Mouse (Mus musculus): ENCODE measurements around the gene Cmtm4. TPM values are rescaled to one million over a fixed set of nuclear protein-coding genes. Genes with fewer than 3 reads are reported as not detected.

Gene Cmtm4
- polyA plus RNA-seq, 1 experiment: 58.1 TPM

DNA sequence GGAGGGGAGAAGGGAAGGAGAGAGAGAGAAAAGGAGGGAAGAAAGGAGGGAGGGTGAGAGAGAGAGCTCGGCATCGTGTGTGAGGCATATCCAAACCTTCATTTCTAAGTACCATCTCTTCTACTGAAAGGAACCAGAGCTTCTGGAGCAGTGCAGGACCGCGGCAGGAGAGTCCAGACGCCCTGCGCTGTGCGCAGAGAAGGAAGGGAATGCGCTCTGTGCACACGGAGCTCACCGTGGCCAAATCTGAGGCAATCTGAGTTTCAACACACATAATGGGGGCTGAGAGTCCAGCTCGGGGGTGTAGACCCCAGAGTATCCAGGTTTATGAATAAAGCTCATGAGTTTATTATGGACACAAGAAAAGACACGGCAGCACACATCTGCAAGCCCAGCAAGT lies 26.0 kb downstream of the Cmtm4 start:
- Histone ChIP-seq H3K9me3 (replicated peaks; ENCODE audit: control insufficient read depth, insufficient read depth, low read length, poor library complexity, severe bottlenecking) (peaks cover 29% of the 10 kb centered on the region), H3K27ac (ENCODE audit: insufficient read depth, low read length) (no peak overlapping the region), H3K4me1 (ENCODE audit: control insufficient read depth, insufficient read depth, low read length) (no peaks in the 10 kb centered on the region), H3K4me3 (ENCODE audit: low read depth, low read length) (no peak overlapping the region), H3K27me3 (ENCODE audit: control insufficient read depth, insufficient read depth, low read length, poor library complexity, severe bottlenecking) (no peaks in the 10 kb centered on the region), H3K36me3 (ENCODE audit: control insufficient read depth, insufficient read depth, low read length, poor library complexity, severe bottlenecking) (no peaks in the 10 kb centered on the region), H3K9ac (ENCODE audit: low read depth, poor library complexity, severe bottlenecking) (no peak overlapping the region)
- no peak for TF ChIP-seq POLR2A (IDR thresholded peaks at IDR 0.05; ENCODE audit: insufficient read depth, low read length)

DNA sequence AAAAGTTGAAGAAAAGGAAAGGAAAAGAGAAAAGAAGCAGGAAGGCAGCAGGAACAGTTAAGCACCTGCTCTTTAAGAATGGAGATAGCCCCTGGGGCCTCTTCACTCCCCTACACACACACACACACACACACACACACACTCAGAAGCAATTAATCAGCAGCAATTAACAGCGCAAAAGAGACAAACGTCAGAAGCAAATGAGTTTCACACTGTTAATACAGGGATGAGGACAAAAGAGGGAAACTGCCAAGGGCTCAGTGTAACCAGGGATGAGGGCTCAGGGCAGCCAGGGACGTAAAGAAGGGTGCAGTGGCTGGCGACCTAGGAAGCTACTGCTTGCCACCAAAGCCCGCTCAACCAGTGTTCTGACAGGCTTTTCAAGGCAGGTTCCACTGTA lies 28.2 kb downstream of the Cmtm4 start:
- Histone ChIP-seq H3K27me3 (ENCODE audit: control insufficient read depth, insufficient read depth, low read length, poor library complexity, severe bottlenecking) (no peaks in the 10 kb centered on the region), H3K4me1 (ENCODE audit: control insufficient read depth, insufficient read depth, low read length) (no peaks in the 10 kb centered on the region), H3K9me3 (replicated peaks; ENCODE audit: control insufficient read depth, insufficient read depth, low read length, poor library complexity, severe bottlenecking) (peaks cover 38% of the 10 kb centered on the region), H3K27ac (ENCODE audit: insufficient read depth, low read length) (no peak overlapping the region), H3K9ac (ENCODE audit: low read depth, poor library complexity, severe bottlenecking) (no peak overlapping the region), H3K4me3 (ENCODE audit: low read depth, low read length) (no peak overlapping the region), H3K36me3 (ENCODE audit: control insufficient read depth, insufficient read depth, low read length, poor library complexity, severe bottlenecking) (peaks cover 5% of the 10 kb centered on the region; the same call in 1 of the 2 replicates)
- TF ChIP-seq EP300 (IDR thresholded peaks at IDR 0.05; ENCODE audit: insufficient read depth, low read depth, low read length) (no peak), CTCF (IDR thresholded peaks at IDR 0.05; ENCODE audit: low read depth, low read length) (no peak), POLR2A (IDR thresholded peaks at IDR 0.05; ENCODE audit: insufficient read depth, low read length) (no peak)

DNA sequence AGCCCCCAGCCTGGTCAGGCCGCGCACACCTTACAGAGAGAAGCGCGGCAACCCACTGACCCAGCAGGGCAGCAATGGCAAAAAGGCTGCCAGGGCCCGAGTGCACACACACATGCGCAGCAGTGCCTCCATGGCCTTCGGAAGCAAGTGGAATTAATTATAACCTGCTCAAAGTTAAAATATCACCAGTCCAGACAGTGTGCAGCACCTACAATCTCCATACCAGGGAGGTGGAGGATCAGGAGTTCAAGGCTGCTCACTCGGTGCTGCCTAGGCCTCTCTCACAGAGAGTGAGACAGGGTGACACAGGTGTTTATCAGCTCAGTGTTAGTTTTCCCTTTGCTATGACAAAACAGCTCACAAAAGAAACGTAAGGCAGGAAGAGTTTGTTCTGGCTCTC lies 29.9 kb downstream of the Cmtm4 start:
- peaks cover 5% of the 10 kb centered on the region; the same call in 1 of the 2 replicates for H3K36me3 ChIP-seq (ENCODE audit: control insufficient read depth, insufficient read depth, low read length, poor library complexity, severe bottlenecking)
- H3K27me3 ChIP-seq (ENCODE audit: control insufficient read depth, insufficient read depth, low read length, poor library complexity, severe bottlenecking): no peaks in the 10 kb centered on the region
- H3K9ac ChIP-seq (ENCODE audit: low read depth, poor library complexity, severe bottlenecking): no peak overlapping the region
- H3K9me3 ChIP-seq (replicated peaks; ENCODE audit: control insufficient read depth, insufficient read depth, low read length, poor library complexity, severe bottlenecking): peaks cover 38% of the 10 kb centered on the region
- H3K4me3 ChIP-seq (ENCODE audit: low read depth, low read length): no peak overlapping the region
- no peak for TF ChIP-seq EP300 (IDR thresholded peaks at IDR 0.05; ENCODE audit: insufficient read depth, low read depth, low read length)
- TF ChIP-seq POLR2A (IDR thresholded peaks at IDR 0.05; ENCODE audit: insufficient read depth, low read length): no peak
- no peak for TF ChIP-seq CTCF (IDR thresholded peaks at IDR 0.05; ENCODE audit: low read depth, low read length)
- no peak overlapping the region for H3K27ac ChIP-seq (ENCODE audit: insufficient read depth, low read length)
- no peaks in the 10 kb centered on the region for H3K4me1 ChIP-seq (ENCODE audit: control insufficient read depth, insufficient read depth, low read length)

DNA sequence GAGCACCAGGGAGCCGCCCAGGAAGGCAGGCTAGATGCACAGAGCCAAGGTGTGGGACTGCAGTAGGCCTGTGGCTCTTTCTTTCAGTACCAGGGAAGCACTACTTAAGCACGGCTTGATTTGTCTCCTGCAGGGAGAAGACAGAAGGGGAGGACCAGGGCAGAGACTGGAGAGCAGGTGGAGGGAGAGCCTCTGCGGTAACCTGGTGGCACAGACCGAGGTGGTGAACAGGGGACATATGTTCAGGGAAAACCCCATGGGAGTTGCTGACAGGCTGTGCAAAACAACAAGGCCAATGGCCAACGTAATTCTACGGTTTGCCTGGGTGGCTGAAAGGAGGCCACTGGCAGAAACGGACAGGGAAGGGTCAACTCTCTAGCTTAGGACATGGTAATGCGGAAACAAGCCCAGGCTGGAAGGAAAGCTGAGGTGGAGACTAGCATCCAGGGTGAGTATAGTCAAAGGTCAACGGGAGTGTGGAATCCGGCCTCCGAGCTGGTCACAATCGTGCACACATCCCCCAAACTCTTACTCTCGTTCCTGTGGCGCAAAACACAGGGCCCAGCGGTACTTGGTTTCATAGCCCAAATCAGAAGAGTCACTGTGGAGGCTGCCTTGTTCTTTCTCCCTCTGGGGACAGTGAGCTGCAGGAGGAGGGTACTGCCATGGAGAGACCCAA lies 35.7 kb downstream of the Cmtm4 start:
- H3K4me3 ChIP-seq (ENCODE audit: low read depth, low read length): no peak overlapping the region
- peaks cover 12% of the 10 kb centered on the region for H3K9me3 ChIP-seq (replicated peaks; ENCODE audit: control insufficient read depth, insufficient read depth, low read length, poor library complexity, severe bottlenecking)
- H3K4me1 ChIP-seq (ENCODE audit: control insufficient read depth, insufficient read depth, low read length): no peaks in the 10 kb centered on the region
- TF ChIP-seq CTCF (IDR thresholded peaks at IDR 0.05; ENCODE audit: low read depth, low read length): no peak
- TF ChIP-seq POLR2A (IDR thresholded peaks at IDR 0.05; ENCODE audit: insufficient read depth, low read length): no peak
- no peak for TF ChIP-seq EP300 (IDR thresholded peaks at IDR 0.05; ENCODE audit: insufficient read depth, low read depth, low read length)
- H3K9ac ChIP-seq (ENCODE audit: low read depth, poor library complexity, severe bottlenecking): no peak overlapping the region
- peaks cover 14% of the 10 kb centered on the region; the same call in 1 of the 2 replicates for H3K36me3 ChIP-seq (ENCODE audit: control insufficient read depth, insufficient read depth, low read length, poor library complexity, severe bottlenecking)
- no peaks in the 10 kb centered on the region for H3K27me3 ChIP-seq (ENCODE audit: control insufficient read depth, insufficient read depth, low read length, poor library complexity, severe bottlenecking)
- no peak overlapping the region for H3K27ac ChIP-seq (ENCODE audit: insufficient read depth, low read length)

DNA sequence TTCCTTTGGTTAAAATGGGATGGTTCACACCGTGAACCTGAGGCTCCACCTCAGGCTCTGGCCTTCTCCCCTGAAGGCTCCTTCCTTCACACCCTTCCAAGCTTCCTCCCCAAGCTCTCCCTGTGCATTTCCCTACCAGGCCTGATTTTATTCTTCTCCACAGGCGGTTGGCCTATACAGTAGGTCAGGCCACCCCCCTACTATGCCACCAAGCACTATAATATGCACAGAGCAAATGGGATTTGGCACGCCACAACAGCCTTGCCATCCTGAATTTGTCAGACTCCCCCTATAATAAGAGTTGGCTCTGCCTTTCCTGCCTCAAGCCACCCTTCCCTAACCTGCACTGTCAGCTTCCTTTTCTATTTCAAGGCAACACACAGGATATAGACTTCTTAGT lies 37.0 kb downstream of the Cmtm4 start:
- Histone ChIP-seq H3K36me3 (ENCODE audit: control insufficient read depth, insufficient read depth, low read length, poor library complexity, severe bottlenecking) (peaks cover 21% of the 10 kb centered on the region; the same call in 1 of the 2 replicates), H3K4me3 (ENCODE audit: low read depth, low read length) (no peak overlapping the region), H3K9ac (ENCODE audit: low read depth, poor library complexity, severe bottlenecking) (no peak overlapping the region), H3K4me1 (ENCODE audit: control insufficient read depth, insufficient read depth, low read length) (no peaks in the 10 kb centered on the region), H3K27me3 (ENCODE audit: control insufficient read depth, insufficient read depth, low read length, poor library complexity, severe bottlenecking) (no peaks in the 10 kb centered on the region), H3K9me3 (replicated peaks; ENCODE audit: control insufficient read depth, insufficient read depth, low read length, poor library complexity, severe bottlenecking) (0 out of 2 replicates have a peak, but pooled peaks cover 3% of the 10 kb centered on the region), H3K27ac (ENCODE audit: insufficient read depth, low read length) (no peak overlapping the region)
- TF ChIP-seq POLR2A (IDR thresholded peaks at IDR 0.05; ENCODE audit: insufficient read depth, low read length) (no peak), CTCF (IDR thresholded peaks at IDR 0.05; ENCODE audit: low read depth, low read length) (no peak), EP300 (IDR thresholded peaks at IDR 0.05; ENCODE audit: insufficient read depth, low read depth, low read length) (no peak)

DNA sequence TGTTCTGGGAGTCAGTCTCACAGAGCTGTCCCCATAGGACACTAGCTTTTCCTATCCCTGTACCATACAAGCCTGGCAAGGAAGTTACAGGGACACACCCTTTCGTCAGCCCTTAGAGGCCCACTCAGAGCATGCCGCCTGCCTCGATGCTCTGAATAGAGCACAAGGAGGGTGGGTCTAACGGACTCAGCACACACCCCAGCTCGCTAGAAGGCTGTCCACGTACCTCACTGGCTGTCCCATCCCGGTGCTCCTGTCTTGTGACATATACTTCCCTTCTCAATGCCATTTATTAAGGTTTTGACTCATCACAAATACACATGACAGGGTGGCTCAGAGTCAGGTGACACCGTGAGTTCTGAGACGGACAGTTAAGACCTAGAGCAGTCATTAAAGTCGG lies 41.1 kb downstream of the Cmtm4 start:
- TF ChIP-seq CTCF (IDR thresholded peaks at IDR 0.05; ENCODE audit: low read depth, low read length): no peak
- TF ChIP-seq EP300 (IDR thresholded peaks at IDR 0.05; ENCODE audit: insufficient read depth, low read depth, low read length): no peak
- no peak for TF ChIP-seq POLR2A (IDR thresholded peaks at IDR 0.05; ENCODE audit: insufficient read depth, low read length)
- no peaks in the 10 kb centered on the region for H3K9me3 ChIP-seq (replicated peaks; ENCODE audit: control insufficient read depth, insufficient read depth, low read length, poor library complexity, severe bottlenecking)
- no peaks in the 10 kb centered on the region for H3K27me3 ChIP-seq (ENCODE audit: control insufficient read depth, insufficient read depth, low read length, poor library complexity, severe bottlenecking)
- no peak overlapping the region for H3K9ac ChIP-seq (ENCODE audit: low read depth, poor library complexity, severe bottlenecking)
- no peak overlapping the region for H3K4me3 ChIP-seq (ENCODE audit: low read depth, low read length)
- no peaks in the 10 kb centered on the region for H3K4me1 ChIP-seq (ENCODE audit: control insufficient read depth, insufficient read depth, low read length)
- no peak overlapping the region for H3K27ac ChIP-seq (ENCODE audit: insufficient read depth, low read length)
- peaks cover 17% of the 10 kb centered on the region; the same call in 1 of the 2 replicates for H3K36me3 ChIP-seq (ENCODE audit: control insufficient read depth, insufficient read depth, low read length, poor library complexity, severe bottlenecking)
